ENCODE assay signal across 8 mouse cellular contexts in the genomic region with DNA sequence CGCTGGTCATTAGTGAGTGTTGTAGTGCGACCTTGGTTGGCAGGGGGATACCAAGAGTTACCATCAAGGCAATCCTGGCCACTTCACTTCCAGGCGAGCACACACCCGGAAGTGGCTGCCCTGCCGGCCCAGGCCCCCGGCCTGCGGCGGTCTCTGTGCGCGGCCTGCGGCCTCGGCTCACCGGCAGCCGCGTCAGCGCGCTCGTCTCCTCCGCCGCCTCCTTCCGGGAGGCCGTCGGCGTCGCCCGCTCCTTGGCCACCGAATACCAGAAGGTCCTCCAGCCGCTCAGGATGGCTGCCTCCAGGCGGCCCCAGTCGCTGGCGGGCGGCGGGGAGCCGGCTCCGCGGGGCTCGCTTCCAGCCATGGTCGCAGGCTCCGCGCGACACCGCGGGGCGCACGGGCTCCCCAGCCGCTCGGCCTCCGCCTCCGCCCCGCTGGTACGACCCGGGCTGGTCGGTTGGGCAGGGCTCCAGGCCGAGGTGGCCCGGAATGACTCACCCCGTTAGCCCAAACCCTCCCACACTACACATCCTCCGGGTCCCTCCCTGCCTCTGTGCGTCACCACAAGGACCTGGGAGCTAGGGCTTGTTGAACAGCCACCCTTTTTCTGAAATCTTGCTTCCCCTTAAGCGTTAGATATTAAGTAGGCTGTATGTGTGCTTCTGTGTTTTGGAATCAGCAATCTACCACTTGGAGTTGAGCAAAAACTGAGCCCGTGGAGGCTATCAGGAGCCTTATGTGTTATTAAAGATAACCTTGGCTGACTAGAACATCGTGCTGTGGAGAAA. TPM values are rescaled to one million over a fixed set of nuclear protein-coding genes. Genes with fewer than 3 reads are reported as not detected.
A peak's percentile ranks its signal among the peaks of the same experiment; 100 is the strongest.
DNase-seq lines count a peak whose midpoint lies in the region; ATAC-seq lines count a peak whose summit lies in the region.

TSS of gene Fbxo4 (minus strand) at position 513 of the 788 bp plus-strand sequence.

- no peaks in the 10 kb centered on the region for H3K9me3 ChIP-seq in intestine, embryonic 14.5 days (ENCODE audit: control insufficient read depth, low read length)

- WGBS in intestine, embryonic 14.5 days: 2% methylated on average over 58 of the region's 61 CpGs

- H3K4me2 ChIP-seq in intestine, embryonic 14.5 days (ENCODE audit: low read length): peak within 1 kb of the TSS; percentile 58

- no peaks in the 10 kb centered on the region for H3K27me3 ChIP-seq in intestine, embryonic 14.5 days (replicated peaks; ENCODE audit: control insufficient read depth, insufficient read depth, low read length)

- peak within 1 kb of the TSS; percentile 97 for H3K27ac ChIP-seq in intestine, embryonic 14.5 days (ENCODE audit: low read depth)

- H3K4me1 ChIP-seq in intestine, embryonic 14.5 days (replicated peaks; ENCODE audit: control insufficient read depth, insufficient read depth, low read length): no peaks in the 10 kb centered on the region

- peak within 1 kb of the TSS; percentile 60 for H3K4me3 ChIP-seq in intestine, embryonic 14.5 days (ENCODE audit: low read depth, low read length)

- H3K9ac ChIP-seq in intestine, embryonic 14.5 days (ENCODE audit: low read length): peak within 1 kb of the TSS; percentile 90

- H3K36me3 ChIP-seq in intestine, embryonic 14.5 days (ENCODE audit: control insufficient read depth, insufficient read depth, low read length): peaks cover 21% of the 10 kb centered on the region

- peak; percentile 96 for DNase-seq in adrenal gland, adult 2 months
- peak; percentile 40 for DNase-seq in embryo, embryonic 11.5 days (ENCODE audit: low read depth, low spot score)
- peak; percentile 83 to 85 for DNase-seq in gastrocnemius, postnatal 36 days
- peak; percentile 88 for DNase-seq in intestine, embryonic 14.5 days (ENCODE audit: low spot score)
- peak; percentile 61 to 90 for DNase-seq in left cerebral cortex, postnatal 10 days (ENCODE audit: extremely low spot score in 1 of 2, low spot score in 2 of 2)
- peak; percentile 74 for DNase-seq in right cerebral cortex, postnatal 14 days
- DNase-seq in urinary bladder, postnatal 25 days (ENCODE audit: low spot score): peak; percentile 87

- intact Hi-C loops in gastrocnemius, postnatal 36 days (cut with DNase I): no loop called here
- intact Hi-C loops in left cerebral cortex, postnatal 10 days (cut with DNase I): loop anchor here (10.0 kb wide), 1 partner anchor 684 kb away; no protein-coding TSS in a partner anchor

- peak; percentile 98 for ATAC-seq in intestine, embryonic 14.5 days (replicated peaks; ENCODE audit: low FRiP score, low TSS enrichment, low read depth)
- peak; percentile 90 for ATAC-seq in megakaryocyte progenitor cell, adult 5-6 weeks (replicated peaks; ENCODE audit: poor library complexity)

RNA-seq across cellular contexts. Expression of gene Fbxo4, which starts in this region (rescaled TPM):
- 10 to 100 TPM; 18.4 to 22.9 TPM for total RNA-seq in adrenal gland, adult 2 months (2021)
- 10.2 and 10.9 TPM in 2 replicates for polyA plus RNA-seq in adrenal gland, adult 2 months (2012; rRNA removed)
- total RNA-seq in gastrocnemius, postnatal 36 days (2021): 1 to 10 TPM; 2.5 to 3.9 TPM
- polyA plus RNA-seq in intestine, embryonic 14.5 days (2014; fragmentation: Nextera tagmentation; extraction: Ambion mirVana): 9.0 and 10.8 TPM in 2 replicates
- 1 to 10 TPM; 7.2 to 7.5 TPM for total RNA-seq in left cerebral cortex, postnatal 10 days (2021)
- total RNA-seq in megakaryocyte progenitor cell, adult 5-6 weeks (2015): 8.8 and 10.7 TPM in 2 replicates
- total RNA-seq in megakaryocyte progenitor cell, adult 5-6 weeks (2017): 7.8 and 9.2 TPM in 2 replicates

Comparison
In these comparisons a context has a peak if more than half of its experiments do, and no peak if none do; other contexts are left out.
1. Peak in every context shown above with its lines: DNase-seq, ATAC-seq, H3K4me3 ChIP-seq and H3K27ac ChIP-seq.
2. DNase-seq: peak in every context shown above with its lines; median percentile 96 in adrenal gland, adult 2 months; 88 in intestine, embryonic 14.5 days; 87 in urinary bladder, postnatal 25 days; 84 in gastrocnemius, postnatal 36 days; 76 in left cerebral cortex, postnatal 10 days; 74 in right cerebral cortex, postnatal 14 days; 40 in embryo, embryonic 11.5 days.